8 mouse cellular contexts compared by ENCODE assay signal in the genomic region with DNA sequence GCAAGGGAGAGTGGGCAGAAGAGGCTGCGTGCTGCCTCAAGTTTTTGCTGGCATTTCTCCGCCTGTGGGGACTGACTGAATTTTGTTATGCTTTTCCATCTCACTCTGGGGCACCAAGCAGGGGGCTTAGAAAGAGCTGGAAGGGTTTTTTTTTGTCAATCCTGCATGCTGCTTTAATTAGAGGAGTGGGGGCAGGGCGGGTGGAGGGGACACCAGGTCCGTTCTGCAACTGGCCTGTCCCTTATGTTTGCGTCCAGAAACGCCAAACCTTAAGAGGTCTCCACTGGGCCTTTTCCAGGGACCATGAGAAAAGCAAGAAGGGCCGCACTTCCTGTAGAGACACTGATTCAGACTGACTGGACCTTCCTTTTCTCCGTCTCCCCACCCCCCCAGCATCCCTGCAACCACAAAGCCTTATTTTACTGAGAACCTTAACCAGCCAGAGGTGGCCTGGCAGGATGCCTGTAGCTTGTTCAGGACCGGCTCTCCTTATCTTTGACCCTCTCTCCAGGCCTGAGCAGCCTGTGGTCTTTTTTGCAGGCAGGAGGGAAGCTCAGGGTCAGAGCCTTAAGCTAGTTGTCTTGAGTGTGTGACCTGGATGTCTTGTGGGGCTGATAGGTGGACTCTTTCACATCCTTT. TPM values are rescaled to one million over a fixed set of nuclear protein-coding genes. Genes with fewer than 3 reads are reported as not detected.
DNase-seq lines count a peak whose midpoint lies in the region; ATAC-seq and TF ChIP-seq lines count a peak whose summit lies in the region.

No protein-coding gene starts in this region.

- H3K9ac ChIP-seq in lung, embryonic 16.5 days (ENCODE audit: low read length), result peak overlapping the region; percentile 95; the same call in 1 of the 2 replicates
- H3K9ac ChIP-seq in forebrain, embryonic 12.5 days, result peak overlapping the region; percentile 100
- peak overlapping the region; percentile 99 for H3K9ac ChIP-seq in intestine, embryonic 15.5 days

- H3K27ac ChIP-seq in lung, embryonic 16.5 days (ENCODE audit: low read length), result no peak overlapping the region
- peak overlapping the region; percentile 38; the same call in 1 of the 2 replicates for H3K27ac ChIP-seq in forebrain, embryonic 12.5 days
- no peak overlapping the region for H3K27ac ChIP-seq in intestine, embryonic 15.5 days

- peak overlapping the region; percentile 80 for H3K4me3 ChIP-seq in lung, embryonic 16.5 days (ENCODE audit: low read length)
- peak overlapping the region; percentile 100 for H3K4me3 ChIP-seq in forebrain, embryonic 12.5 days (replicated peaks)
- peak overlapping the region; percentile 100 for H3K4me3 ChIP-seq in intestine, embryonic 15.5 days (replicated peaks)
- H3K4me3 ChIP-seq in myocyte, result peak overlapping the region; percentile 31

- no peak for TF ChIP-seq POLR2A in myocyte (IDR thresholded peaks at IDR 0.05; ENCODE audit: insufficient read length, low read depth)

- no peaks in the 10 kb centered on the region for H3K27me3 ChIP-seq in lung, embryonic 16.5 days (ENCODE audit: control insufficient read depth, insufficient read depth, low read depth, low read length)
- H3K27me3 ChIP-seq in forebrain, embryonic 12.5 days, result no peaks in the 10 kb centered on the region
- H3K27me3 ChIP-seq in intestine, embryonic 15.5 days (replicated peaks), result no peaks in the 10 kb centered on the region
- no peaks in the 10 kb centered on the region for H3K27me3 ChIP-seq in myocyte (ENCODE audit: control insufficient read depth, insufficient read depth, insufficient read length)

- H3ac ChIP-seq in myocyte (ENCODE audit: control insufficient read depth, insufficient read length), result no peak overlapping the region

- peaks cover 19% of the 10 kb centered on the region for H3K36me3 ChIP-seq in lung, embryonic 16.5 days (ENCODE audit: control insufficient read depth, insufficient read depth, low read length)
- peaks cover 49% of the 10 kb centered on the region for H3K36me3 ChIP-seq in forebrain, embryonic 12.5 days (replicated peaks)
- peaks cover 30% of the 10 kb centered on the region for H3K36me3 ChIP-seq in intestine, embryonic 15.5 days
- H3K36me3 ChIP-seq in myocyte (ENCODE audit: control insufficient read depth, insufficient read depth), result peaks cover 26% of the 10 kb centered on the region

- H3K4me1 ChIP-seq in lung, embryonic 16.5 days (replicated peaks; ENCODE audit: control insufficient read depth, insufficient read depth, low read length), result peaks cover 34% of the 10 kb centered on the region
- peaks cover 53% of the 10 kb centered on the region for H3K4me1 ChIP-seq in forebrain, embryonic 12.5 days
- peaks cover 41% of the 10 kb centered on the region for H3K4me1 ChIP-seq in intestine, embryonic 15.5 days (replicated peaks)

- H3K4me2 ChIP-seq in lung, embryonic 16.5 days (ENCODE audit: low read depth, low read length), result peak overlapping the region; percentile 73
- peak overlapping the region; percentile 97 for H3K4me2 ChIP-seq in forebrain, embryonic 12.5 days
- peak overlapping the region; percentile 87 for H3K4me2 ChIP-seq in intestine, embryonic 15.5 days (replicated peaks)
- peak overlapping the region; percentile 92 for H3K4me2 ChIP-seq in myocyte (ENCODE audit: low read depth)

- H3K9me3 ChIP-seq in lung, embryonic 16.5 days (ENCODE audit: control insufficient read depth, low read length), result no peaks in the 10 kb centered on the region
- no peaks in the 10 kb centered on the region for H3K9me3 ChIP-seq in forebrain, embryonic 12.5 days
- H3K9me3 ChIP-seq in intestine, embryonic 15.5 days, result no peaks in the 10 kb centered on the region

- H3K79me2 ChIP-seq in myocyte (ENCODE audit: control insufficient read depth, insufficient read depth), result peaks cover 31% of the 10 kb centered on the region

- DNase-seq in lung, postnatal 10 days, result no peak
- DNase-seq in spleen, postnatal 14 days (ENCODE audit: low spot score in 2 of 2), result no peak
- DNase-seq in gastrocnemius, postnatal 25 days, result no peak
- no peak for DNase-seq in thymus, postnatal 10 days (ENCODE audit: low spot score in 2 of 2)

- 18% methylated on average over 9 of the region's 9 CpGs for WGBS in lung, embryonic 16.5 days
- WGBS in forebrain, embryonic 12.5 days, result 9% methylated on average over 9 of the region's 9 CpGs
- 34% methylated on average over 9 of the region's 9 CpGs for WGBS in intestine, embryonic 15.5 days

- no peak for ATAC-seq in lung, embryonic 16.5 days (ENCODE audit: low read depth)
- no peak for ATAC-seq in forebrain, embryonic 12.5 days (ENCODE audit: low FRiP score)
- ATAC-seq in intestine, embryonic 15.5 days, result no peak

TF ChIP-seq in myocyte, 11 proteins besides CTCF, POLR2A, EP300 and RAD21:
- TF ChIP-seq CEBPB (IDR thresholded peaks at IDR 0.05; ENCODE audit: insufficient read depth, poor library complexity, severe bottlenecking), result no peak
- no peak for TF ChIP-seq USF1 (IDR thresholded peaks at IDR 0.05; ENCODE audit: low read depth)
- TF ChIP-seq MYOD1 (IDR thresholded peaks at IDR 0.05; ENCODE audit: control insufficient read depth in 1 of 3, insufficient read length in 2 of 3, low read depth in 2 of 3), result no peak
- no peak for TF ChIP-seq SRF (IDR thresholded peaks at IDR 0.05; ENCODE audit: control insufficient read depth, insufficient read length, low read depth)
- no peak for TF ChIP-seq REST (IDR thresholded peaks at IDR 0.05; ENCODE audit: insufficient read depth, insufficient read length)
- TF ChIP-seq POLR2AphosphoS2 (IDR thresholded peaks at IDR 0.05; ENCODE audit: insufficient read length, low read depth), result no peak
- no peak for TF ChIP-seq TCF3 (IDR thresholded peaks at IDR 0.05; ENCODE audit: insufficient read length, low read depth)
- no peak for TF ChIP-seq E2F4 (IDR thresholded peaks at IDR 0.05; ENCODE audit: insufficient read depth)
- no peak for TF ChIP-seq TCF12 (IDR thresholded peaks at IDR 0.05; ENCODE audit: insufficient read depth, poor library complexity, severe bottlenecking)
- TF ChIP-seq MYOG (IDR thresholded peaks at IDR 0.05; ENCODE audit: control insufficient read depth in 1 of 3, insufficient read depth in 1 of 3, insufficient read length in 2 of 3, low read depth in 2 of 3), result no peak
- no peak for TF ChIP-seq MAX (IDR thresholded peaks at IDR 0.05; ENCODE audit: low read depth)
TF ChIP-seq in myocyte: peak in this region for 0.

RNA-seq across cellular contexts. Expression of a gene that starts 3.0 kb away (rescaled TPM):
- 49.5 and 61.7 TPM in 2 replicates for polyA plus RNA-seq in lung, embryonic 16.5 days (2015; fragmentation: Nextera tagmentation; extraction: Ambion mirVana)
- polyA plus RNA-seq in forebrain, embryonic 12.5 days (2016; fragmentation: Nextera tagmentation; extraction: Ambion mirVana), result 198 and 214 TPM in 2 replicates
- polyA plus RNA-seq in intestine, embryonic 15.5 days (2015; fragmentation: Nextera tagmentation; extraction: Ambion mirVana), result 83.7 and 86.0 TPM in 2 replicates
- 59.4 TPM for polyA plus RNA-seq in myocyte (2012; fragmentation: generic; extraction: Trizol)
- 10 to 100 TPM; 18.7 to 19.5 TPM for total RNA-seq in gastrocnemius, postnatal 25 days (2021)

Comparison
In these comparisons a context has a peak if more than half of its experiments do, and no peak if none do; other contexts are left out.
1. H3K4me3 ChIP-seq: peak in every context shown above with its lines; median percentile 100 in forebrain, embryonic 12.5 days; 100 in intestine, embryonic 15.5 days; 80 in lung, embryonic 16.5 days; 31 in myocyte.